Mouse (Mus musculus) mammary gland, adult 2 months (tissue): Measurements from ENCODE around the gene Gm11168. TPM values are rescaled to one million over a fixed set of nuclear protein-coding genes. Genes with fewer than 3 reads are reported as not detected.

ENCODE experiments used
- polyA plus RNA-seq: library from polyadenylated mRNA; depleted of rRNA; stranded (reverse); fragments of >200 nt; gene quantifications from 2 replicates; pipeline ENCODE4 v1.2.3, GENCODE M21; 2012; ENCODE audit warnings: low replicate concordance; rRNA removed

The Gm11168 gene
- not detected in 2 replicates for polyA plus RNA-seq

GRCm38 (mm10) chr9:3002794-3003396 lies at the start of gene Gm11168:
Gene Gm11168, plus strand, starts transcription at chr9:3003346.

GRCm38 (mm10) chr9:3000445-3000972 lies 2.6 kb upstream of the Gm11168 start, which contains the start of gene Gm10722:
Gene Gm10722, plus strand, starts transcription at chr9:3000922.

GRCm38 (mm10) chr9:3012733-3013279 lies 9.7 kb downstream of the Gm11168 start, which contains the start of gene Gm10721:
Gene Gm10721, plus strand, starts transcription at chr9:3013140.

GRCm38 (mm10) chr9:3015354-3015753 lies 12.2 kb downstream of the Gm11168 start, which contains the start of gene Gm10720:
Gene Gm10720, plus strand, starts transcription at chr9:3015654.

GRCm38 (mm10) chr9:3017108-3017507 lies 14.0 kb downstream of the Gm11168 start, which contains the start of gene Gm10719:
Gene Gm10719, plus strand, starts transcription at chr9:3017408.

GRCm38 (mm10) chr9:3023312-3023984 lies 20.3 kb downstream of the Gm11168 start, which contains the start of gene Gm10718:
Gene Gm10718, plus strand, starts transcription at chr9:3023547.

GRCm38 (mm10) chr9:3024912-3025467 lies 21.8 kb downstream of the Gm11168 start, which contains the start of gene Gm10717:
Gene Gm10717, plus strand, starts transcription at chr9:3025417.

GRCm38 (mm10) chr9:3034299-3034698 lies 31.2 kb downstream of the Gm11168 start, which contains the start of gene Gm17535:
Gene Gm17535, plus strand, starts transcription at chr9:3034599.

GRCm38 (mm10) chr9:3036577-3036976 lies 33.4 kb downstream of the Gm11168 start, which contains the start of gene Gm10715:
Gene Gm10715, plus strand, starts transcription at chr9:3036877.

Other genes starting within 250 kb of the Gm11168 start
- not detected in 2 replicates for gene Gm10722, start 2.4 kb upstream of the Gm11168 start, polyA plus RNA-seq
- gene Gm10721, start 9.8 kb downstream of the Gm11168 start, polyA plus RNA-seq: not detected in 2 replicates
- gene Gm10720, start 12.3 kb downstream of the Gm11168 start, polyA plus RNA-seq: not detected in 2 replicates
- not detected in 2 replicates for gene Gm10719, start 14.1 kb downstream of the Gm11168 start, polyA plus RNA-seq
- gene Gm10718, start 20.2 kb downstream of the Gm11168 start, polyA plus RNA-seq: not detected in 2 replicates
- not detected in 2 replicates for gene Gm10717, start 22.1 kb downstream of the Gm11168 start, polyA plus RNA-seq
- not detected in 2 replicates for gene Gm17535, start 31.3 kb downstream of the Gm11168 start, polyA plus RNA-seq
- not detected in 2 replicates for gene Gm10715, start 33.5 kb downstream of the Gm11168 start, polyA plus RNA-seq